Mouse (Mus musculus): ENCODE measurements around the gene Adgra1.

GRCm38 (mm10) chr7:139843776-139844175, 9.8 kb downstream of the Adgra1 start:
- no peak for TF ChIP-seq GATA1 (IDR thresholded peaks at IDR 0.05; ENCODE audit: low read length)
- no peak for TF ChIP-seq TAL1 (IDR thresholded peaks at IDR 0.05; ENCODE audit: low read length)

Data from erythroblast, embryonic 14.5 days (primary cell).